Mouse (Mus musculus): ENCODE results near the gene Nsl1.

The Nsl1 gene

GRCm38 (mm10) chr1:191095019-191095418, 32.2 kb downstream of the Nsl1 start:
- no peak for DNase-seq (ENCODE audit: low spot score)

- no peak for DNase-seq (ENCODE audit: low spot score)
These were observed 34.3 kb downstream of the Nsl1 start for GRCm38 (mm10) chr1:191096871-191097681.

- DNase-seq (ENCODE audit: low spot score) = peak; percentile 21
These were observed 35.3 kb downstream of the Nsl1 start, which contains the start of gene Batf3 for GRCm38 (mm10) chr1:191097802-191098747. Gene Batf3, plus strand, starts transcription at chr1:191097847.

GRCm38 (mm10) chr1:191099114-191099513, 36.3 kb downstream of the Nsl1 start:
- no peak for DNase-seq (ENCODE audit: low spot score)

- DNase-seq (ENCODE audit: low spot score) = no peak
These were observed 37.0 kb downstream of the Nsl1 start for GRCm38 (mm10) chr1:191099772-191100291.

- no peak for DNase-seq (ENCODE audit: low spot score)
These were observed 40.0 kb downstream of the Nsl1 start for GRCm38 (mm10) chr1:191102730-191103370.

GRCm38 (mm10) chr1:191105246-191105645, 42.4 kb downstream of the Nsl1 start:
- no peak for DNase-seq (ENCODE audit: low spot score)

GRCm38 (mm10) chr1:191107306-191107705, 44.5 kb downstream of the Nsl1 start:
- DNase-seq (ENCODE audit: low spot score) = no peak

GRCm38 (mm10) chr1:191109907-191110306, 47.1 kb downstream of the Nsl1 start:
- no peak for DNase-seq (ENCODE audit: low spot score)

- DNase-seq (ENCODE audit: low spot score) = peak; percentile 28
These were observed 48.3 kb downstream of the Nsl1 start for GRCm38 (mm10) chr1:191111146-191111545.

- no peak for DNase-seq (ENCODE audit: low spot score)
These were observed 52.1 kb downstream of the Nsl1 start for GRCm38 (mm10) chr1:191114868-191115267.

- no peak for DNase-seq (ENCODE audit: low spot score)
These were observed 52.9 kb downstream of the Nsl1 start for GRCm38 (mm10) chr1:191115514-191116238.

- peak; percentile 61 for DNase-seq (ENCODE audit: low spot score)
These were observed 59.9 kb downstream of the Nsl1 start for GRCm38 (mm10) chr1:191122744-191123143.

GRCm38 (mm10) chr1:191123696-191124095, 60.9 kb downstream of the Nsl1 start:
- peak; percentile 10 for DNase-seq (ENCODE audit: low spot score)

GRCm38 (mm10) chr1:191124288-191124687, 61.5 kb downstream of the Nsl1 start:
- no peak for DNase-seq (ENCODE audit: low spot score)

- DNase-seq (ENCODE audit: low spot score) = peak; percentile 57
These were observed 63.2 kb downstream of the Nsl1 start for GRCm38 (mm10) chr1:191125811-191126638.

- no peak for DNase-seq (ENCODE audit: low spot score)
These were observed 68.9 kb downstream of the Nsl1 start for GRCm38 (mm10) chr1:191131692-191132091.

- no peak for DNase-seq (ENCODE audit: low spot score)
These were observed 69.4 kb downstream of the Nsl1 start for GRCm38 (mm10) chr1:191132240-191132639.

- DNase-seq (ENCODE audit: low spot score) = no peak
These were observed 70.1 kb downstream of the Nsl1 start for GRCm38 (mm10) chr1:191132934-191133333.

GRCm38 (mm10) chr1:191135406-191135805, 72.6 kb downstream of the Nsl1 start:
- DNase-seq (ENCODE audit: low spot score) = no peak

Data from lung, postnatal 25 days (tissue).